Mouse (Mus musculus) neural tube, embryonic 11.5 days (tissue): ENCODE results near the gene 2310039H08Rik. TPM values are rescaled to one million over a fixed set of nuclear protein-coding genes. Genes with fewer than 3 reads are reported as not detected.
"Not testable (repeated sequence)": the region's sequence is repeated elsewhere in the genome, so short reads cannot be mapped to it uniquely, and the experiment has no call there.

ENCODE experiments used
- ATAC-seq: fragments of 200-750 bp; cut with Nextera tagmentation; 2 replicates; pipeline ENCODE4 v1.8.0; 2017; ENCODE audit warnings: moderate number of reproducible peaks, mild to moderate bottlenecking, moderate TSS enrichment, moderate library complexity; ENCODE audit not compliant: insufficient read depth, low FRiP score, low TSS enrichment
- DNase-seq: peaks from one replicate; pipeline ENCODE4 v3.0.0-alpha.2; 2015; ENCODE audit warnings: low spot score
- H3K27ac ChIP-seq: fragments of 300-500 bp; sonication (generic); 2 replicates; pipeline ENCODE4 v1.5.1; 2014; ENCODE audit warnings: low read depth, mild to moderate bottlenecking, low read length
- H3K27me3 ChIP-seq: fragments of 300-500 bp; sonication (generic); 2 replicates; pipeline ENCODE4 v1.6.1; 2014; ENCODE audit warnings: mild to moderate bottlenecking, low read length, mixed read lengths; ENCODE audit not compliant: control insufficient read depth, insufficient read depth
- H3K36me3 ChIP-seq: fragments of 300-500 bp; sonication (generic); 2 replicates; pipeline ENCODE4 v1.6.1; 2014; ENCODE audit warnings: mild to moderate bottlenecking, low read length, moderate library complexity, mixed read lengths; ENCODE audit not compliant: control insufficient read depth, insufficient read depth
- H3K4me1 ChIP-seq: fragments of 300-500 bp; sonication (generic); 2 replicates; pipeline ENCODE4 v1.6.1; 2014; ENCODE audit warnings: low read length, mixed read lengths; ENCODE audit not compliant: control insufficient read depth, insufficient read depth
- H3K4me2 ChIP-seq: fragments of 300-500 bp; sonication (generic); 2 replicates; pipeline ENCODE4 v1.6.1; 2014; ENCODE audit warnings: low read depth, mild to moderate bottlenecking, moderate library complexity
- H3K4me3 ChIP-seq: fragments of 300-500 bp; sonication (generic); 2 replicates; pipeline ENCODE4 v1.5.1; 2014; ENCODE audit warnings: low read depth, low read length
- H3K9ac ChIP-seq: fragments of 300-500 bp; sonication (generic); 2 replicates; pipeline ENCODE4 v1.6.1; 2014; ENCODE audit warnings: mild to moderate bottlenecking, low read length
- H3K9me3 ChIP-seq: fragments of 300-500 bp; sonication (generic); 2 replicates; pipeline ENCODE4 v1.6.1; 2016; ENCODE audit warnings: low read length; ENCODE audit not compliant: control insufficient read depth
- WGBS: fragments of 180-500 bp; shearing (Covaris S2); extraction: QIAGEN DNeasy Blood & Tissue Kit; methylation state at CpG from one replicate; pipeline ENCODE4 v1.1.7; 2014; 5-methylcytosine and 5-hydroxymethylcytosine counted together
- polyA plus RNA-seq: library from polyadenylated mRNA; unstranded; fragments of >200 nt; fragmentation: Nextera tagmentation; extraction: Ambion mirVana; gene quantifications from 2 replicates; pipeline ENCODE4 v1.2.1, GENCODE M21; 2014

The 2310039H08Rik gene
- polyA plus RNA-seq, 1 experiment from 2014 or later = 47.8 TPM

DNA sequence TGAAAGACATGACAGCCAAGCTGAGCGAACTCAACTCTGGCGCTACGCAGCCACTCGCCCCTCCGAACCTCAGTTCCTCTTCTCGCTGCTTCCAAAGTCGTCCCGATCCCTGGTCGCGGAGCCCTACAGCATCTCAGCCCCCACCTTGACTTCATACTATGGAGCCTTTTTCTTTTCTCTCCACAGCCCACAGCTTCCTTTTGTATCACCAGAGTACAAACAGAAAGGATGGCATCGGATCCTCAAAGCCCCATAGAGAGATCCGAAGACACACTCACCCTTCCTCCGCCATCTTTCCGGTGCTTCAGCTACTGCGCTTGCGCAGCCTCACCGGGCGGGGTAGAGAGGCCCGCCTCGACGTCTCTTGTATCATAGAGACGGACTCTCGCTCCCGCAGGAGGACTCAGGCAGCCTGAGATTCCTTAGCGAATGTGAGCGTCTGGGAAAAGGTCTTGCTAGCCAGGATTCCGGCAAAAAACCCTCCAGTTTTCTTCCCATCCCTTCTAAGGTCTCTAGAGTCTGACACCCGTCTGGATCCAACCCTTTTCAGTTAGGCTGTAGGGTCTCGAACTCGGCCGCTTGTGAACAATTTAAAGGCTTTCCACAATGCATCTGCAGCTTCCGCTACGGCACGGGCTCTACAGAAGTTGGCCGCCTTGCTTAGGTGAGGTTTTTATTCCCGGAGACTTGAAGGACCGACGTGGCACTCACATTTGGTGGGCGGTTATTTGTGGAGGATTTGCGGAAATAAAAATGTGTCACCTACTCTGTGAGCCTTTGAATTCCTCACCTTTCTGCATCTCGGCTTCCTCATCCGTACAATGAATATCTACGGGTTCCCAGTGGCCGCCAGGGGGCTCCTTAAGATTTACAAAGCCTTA lies 10.1 kb downstream of the 2310039H08Rik start, which contains the start of gene Rpl7l1:
Rpl7l1 (minus strand) TSS at position 332 of the 881 bp plus-strand sequence.
- Histone ChIP-seq H3K9me3 (no peaks in the 10 kb centered on the region), H3K9ac (peak within 1 kb of the TSS; percentile 81), H3K4me3 (peak within 1 kb of the TSS; percentile 75), H3K4me1 (no peaks in the 10 kb centered on the region), H3K27ac (peak within 1 kb of the TSS; percentile 76), H3K4me2 (peak within 1 kb of the TSS; percentile 52), H3K27me3 (no peaks in the 10 kb centered on the region), H3K36me3 (peaks cover 22% of the 10 kb centered on the region)
- DNase-seq = peak; percentile 94
- WGBS = 1% methylated on average over 44 of the region's 44 CpGs
- ATAC-seq = peak; percentile 91

DNA sequence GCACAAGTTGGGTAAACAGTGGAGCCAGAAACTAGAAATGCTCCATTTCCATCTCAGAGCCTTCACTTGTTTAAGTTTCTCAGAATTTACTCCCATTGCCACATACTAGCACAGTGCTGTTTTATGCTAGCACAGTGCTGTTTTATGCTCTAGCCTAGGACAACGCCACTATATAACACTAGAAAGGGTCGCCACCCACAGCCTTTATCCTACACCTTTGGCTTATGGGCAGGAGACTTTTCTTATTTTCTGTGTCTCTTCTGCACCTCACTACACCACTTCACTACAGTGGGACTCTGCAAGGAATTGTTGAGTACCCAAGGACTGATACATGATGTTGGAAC lies 10.8 kb downstream of the 2310039H08Rik start:
- Histone ChIP-seq H3K27ac (0 out of 2 replicates have a peak overlapping the region, but pooled peaks have one; percentile 60), H3K4me1 (no peaks in the 10 kb centered on the region), H3K9ac (no peak overlapping the region; the same call in 1 of the 2 replicates), H3K9me3 (no peaks in the 10 kb centered on the region), H3K27me3 (no peaks in the 10 kb centered on the region), H3K4me2 (peak overlapping the region; percentile 38), H3K4me3 (peak overlapping the region; percentile 75), H3K36me3 (peaks cover 17% of the 10 kb centered on the region)
- ATAC-seq = no peak; the same call in 1 of the 2 replicates
- 82% methylated on average over 2 of the region's 2 CpGs for WGBS
- no peak for DNase-seq

DNA sequence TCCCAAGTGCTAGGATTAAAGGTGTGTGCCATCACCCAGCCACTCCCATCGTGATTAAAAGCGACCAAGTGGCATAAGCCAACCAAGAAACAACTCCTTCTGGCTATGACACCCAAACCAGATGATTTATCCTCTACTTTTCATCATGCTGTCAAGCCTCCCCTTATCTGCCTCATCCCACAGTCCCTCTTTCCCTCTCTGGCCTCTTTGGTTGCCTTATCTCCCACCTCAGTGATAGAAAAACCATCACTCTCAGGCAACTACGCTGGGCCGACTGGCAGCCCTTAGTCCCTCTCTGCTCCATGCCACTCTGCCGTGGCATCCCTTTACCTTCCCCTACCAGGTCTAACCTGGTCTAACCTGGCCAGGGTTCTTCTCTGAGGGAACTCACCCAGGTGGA lies 14.5 kb downstream of the 2310039H08Rik start:
- H3K36me3 ChIP-seq = no peaks in the 10 kb centered on the region
- H3K4me2 ChIP-seq = no peak overlapping the region
- no peak overlapping the region for H3K27ac ChIP-seq
- H3K27me3 ChIP-seq = no peaks in the 10 kb centered on the region
- ATAC-seq (no peak), DNase-seq (no peak)
- H3K9me3 ChIP-seq = no peaks in the 10 kb centered on the region
- no peaks in the 10 kb centered on the region for H3K4me1 ChIP-seq
- 89% methylated on average over 5 of the region's 5 CpGs for WGBS
- H3K4me3 ChIP-seq = no peak overlapping the region
- H3K9ac ChIP-seq = no peak overlapping the region

DNA sequence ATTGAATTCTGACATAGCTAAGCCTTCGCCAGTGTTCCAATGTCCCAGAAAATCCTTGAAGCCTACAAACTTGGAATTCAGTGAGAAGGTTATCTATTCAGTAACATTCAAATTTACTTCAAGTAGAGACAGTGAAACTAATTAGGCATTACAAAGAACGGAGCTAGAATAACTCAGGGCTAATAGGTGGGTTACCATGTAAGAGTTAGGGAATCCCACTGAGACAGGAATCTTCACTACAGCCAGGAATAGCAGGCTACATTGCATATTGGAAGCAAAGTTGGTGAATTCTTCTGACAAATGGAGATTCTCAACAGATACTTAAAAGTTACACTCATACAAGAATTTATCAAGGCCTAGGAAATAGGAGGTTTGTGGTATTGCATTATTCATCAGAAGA lies 15.5 kb downstream of the 2310039H08Rik start:
- 59% methylated on average over 2 of the region's 2 CpGs for whole genome bisulfite sequencing
- not testable (repeated sequence) for H3K9me3 ChIP-seq, DNase-seq, H3K4me2 ChIP-seq, H3K4me1 ChIP-seq, H3K27me3 ChIP-seq, H3K36me3 ChIP-seq, H3K9ac ChIP-seq, ATAC-seq, H3K27ac ChIP-seq, H3K4me3 ChIP-seq

DNA sequence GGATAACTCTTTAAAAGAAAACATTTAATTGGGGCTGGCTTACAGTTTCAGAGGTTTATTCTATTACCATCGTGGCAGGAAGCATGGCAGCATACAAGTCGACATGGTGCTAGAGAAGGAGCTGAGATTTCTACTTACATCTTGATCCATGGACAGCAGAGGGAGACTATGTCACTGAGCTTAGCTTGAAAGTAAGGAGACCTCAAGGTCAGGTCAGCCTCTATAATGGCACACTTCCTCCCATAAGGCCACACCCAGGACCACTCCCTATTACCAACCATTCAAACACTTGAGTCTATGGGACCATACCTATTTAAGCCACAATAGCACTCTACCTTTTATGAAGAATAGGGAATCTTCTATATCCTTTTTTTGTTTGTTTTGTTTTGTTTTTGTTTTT lies 20.5 kb downstream of the 2310039H08Rik start:
- H3K9me3 ChIP-seq = no peaks in the 10 kb centered on the region
- H3K27ac ChIP-seq = no peak overlapping the region
- no peak overlapping the region for H3K4me3 ChIP-seq
- H3K4me2 ChIP-seq = no peak overlapping the region
- ATAC-seq (no peak), DNase-seq (no peak)
- no peaks in the 10 kb centered on the region for H3K36me3 ChIP-seq
- H3K9ac ChIP-seq = no peak overlapping the region
- H3K4me1 ChIP-seq = no peaks in the 10 kb centered on the region
- H3K27me3 ChIP-seq = no peaks in the 10 kb centered on the region
- WGBS = 87% methylated on average over 2 of the region's 2 CpGs

DNA sequence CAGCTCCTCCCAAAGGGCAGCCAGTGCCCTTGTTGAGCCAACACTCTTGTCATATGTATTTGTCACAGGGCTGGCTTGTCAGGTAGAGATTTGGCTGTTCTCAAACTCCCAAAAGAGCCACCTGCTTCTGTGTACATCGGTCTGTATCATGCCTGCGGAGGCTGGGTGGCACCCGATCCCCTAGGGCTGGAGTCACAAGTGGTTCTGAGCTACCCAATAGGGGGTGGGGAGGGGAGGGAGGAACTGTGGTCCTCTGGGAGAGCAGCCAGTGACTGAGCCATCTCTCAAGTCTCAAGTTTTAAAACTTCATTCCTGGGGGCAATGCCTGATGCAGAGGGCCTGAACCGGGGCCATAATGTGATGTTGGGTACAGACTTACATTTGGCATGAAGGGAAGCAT lies 24.3 kb downstream of the 2310039H08Rik start:
- no peak overlapping the region for H3K4me2 ChIP-seq
- no peak overlapping the region for H3K4me3 ChIP-seq
- no peaks in the 10 kb centered on the region for H3K27me3 ChIP-seq
- no peaks in the 10 kb centered on the region for H3K9me3 ChIP-seq
- no peak for DNase-seq
- no peak for ATAC-seq
- H3K36me3 ChIP-seq = peaks cover 7% of the 10 kb centered on the region; the same call in 1 of the 2 replicates
- H3K27ac ChIP-seq = no peak overlapping the region
- 91% methylated on average over 4 of the region's 4 CpGs for WGBS
- H3K9ac ChIP-seq = no peak overlapping the region
- no peaks in the 10 kb centered on the region for H3K4me1 ChIP-seq

DNA sequence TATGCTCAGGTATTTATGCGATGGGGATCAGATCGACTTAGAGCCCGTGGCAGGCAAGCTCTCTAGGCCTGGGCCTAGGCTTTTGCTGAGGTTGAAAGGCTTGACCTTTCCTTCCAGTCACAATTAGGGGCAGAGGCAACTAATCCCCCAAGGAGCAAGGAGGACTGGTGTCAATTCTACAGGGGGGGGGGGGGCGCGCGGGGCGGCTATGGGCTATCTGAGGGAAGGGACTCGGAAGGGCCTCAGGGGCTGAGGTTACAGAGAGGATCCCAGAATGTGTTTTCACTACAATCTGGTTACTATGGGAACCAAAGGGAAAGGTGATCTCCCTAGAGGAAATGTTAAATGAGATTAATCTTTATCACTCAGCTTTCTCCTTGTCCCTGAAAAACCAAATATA lies 25.0 kb downstream of the 2310039H08Rik start:
- DNase-seq = no peak

DNA sequence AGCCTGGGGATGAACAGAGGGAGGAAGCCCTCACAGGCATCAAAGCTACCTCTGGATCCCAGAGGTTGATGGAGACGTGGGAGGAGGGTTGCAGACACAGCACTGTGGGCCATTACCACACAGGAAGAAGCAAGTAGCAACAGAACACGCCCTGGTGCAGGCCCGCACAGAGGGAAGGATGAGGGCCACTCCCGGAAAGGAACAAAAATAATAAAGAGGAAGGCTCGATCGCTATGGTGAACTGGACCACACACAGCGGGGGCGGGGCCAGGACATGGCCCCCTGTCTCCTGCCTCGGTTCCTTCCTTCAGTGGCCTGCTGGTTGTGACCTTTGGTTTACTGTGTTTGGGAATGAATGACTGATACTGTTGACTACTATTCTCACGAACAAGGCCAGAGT lies 27.2 kb downstream of the 2310039H08Rik start:
- Histone ChIP-seq H3K4me2 (no peak overlapping the region), H3K4me3 (no peak overlapping the region), H3K9ac (no peak overlapping the region), H3K36me3 (peaks cover 7% of the 10 kb centered on the region; the same call in 1 of the 2 replicates), H3K9me3 (no peaks in the 10 kb centered on the region), H3K4me1 (no peaks in the 10 kb centered on the region), H3K27me3 (no peaks in the 10 kb centered on the region), H3K27ac (no peak overlapping the region)
- WGBS = 88% methylated on average over 10 of the region's 10 CpGs
- DNase-seq = no peak
- ATAC-seq = no peak

More for the DNA sequence above, 25.0 kb downstream of the 2310039H08Rik start:
- no peak for ATAC-seq
- no peaks in the 10 kb centered on the region for H3K27me3 ChIP-seq
- H3K27ac ChIP-seq = no peak overlapping the region
- H3K4me3 ChIP-seq = no peak overlapping the region
- no peaks in the 10 kb centered on the region for H3K9me3 ChIP-seq
- no peaks in the 10 kb centered on the region for H3K4me1 ChIP-seq
- 64% methylated on average over 5 of the region's 8 CpGs for WGBS
- peaks cover 7% of the 10 kb centered on the region; the same call in 1 of the 2 replicates for H3K36me3 ChIP-seq
- H3K9ac ChIP-seq = no peak overlapping the region
- H3K4me2 ChIP-seq = no peak overlapping the region

DNA sequence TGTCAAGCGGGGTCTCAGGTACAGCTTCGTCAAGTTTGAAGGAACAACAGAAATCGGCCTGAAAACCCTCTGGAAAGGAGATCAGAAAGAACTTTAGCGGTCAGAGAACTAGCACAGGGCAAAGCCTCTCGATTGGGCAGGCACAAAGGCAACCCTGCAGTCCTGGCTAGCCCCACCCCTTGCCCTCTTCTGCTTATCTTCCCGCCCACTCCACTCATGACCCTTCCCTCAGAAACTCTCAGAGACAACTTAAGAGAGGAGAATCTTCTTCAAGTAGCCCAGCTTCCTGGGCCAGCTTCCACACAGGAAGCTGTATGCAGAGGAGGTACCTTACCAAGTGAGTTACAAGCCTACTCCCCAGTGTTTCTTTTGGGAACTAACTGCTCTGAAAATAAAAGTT lies 29.3 kb downstream of the 2310039H08Rik start:
- H3K4me2 ChIP-seq = no peak overlapping the region
- 88% methylated on average over 6 of the region's 6 CpGs for WGBS
- peaks cover 7% of the 10 kb centered on the region; the same call in 1 of the 2 replicates for H3K36me3 ChIP-seq
- no peaks in the 10 kb centered on the region for H3K27me3 ChIP-seq
- H3K9ac ChIP-seq = no peak overlapping the region
- no peak overlapping the region for H3K4me3 ChIP-seq
- H3K27ac ChIP-seq = no peak overlapping the region
- DNase-seq = no peak
- no peaks in the 10 kb centered on the region for H3K4me1 ChIP-seq
- no peak for ATAC-seq
- no peaks in the 10 kb centered on the region for H3K9me3 ChIP-seq
